Mouse (Mus musculus) gastrocnemius, postnatal 36 days (tissue): ENCODE data around the gene Prss29. TPM values are rescaled to one million over a fixed set of nuclear protein-coding genes. Genes with fewer than 3 reads are reported as not detected.

Experiments used
- DNase-seq, 2 experiments: peaks; one replicate each; pipeline ENCODE4 v3.0.0; 2022
- intact Hi-C: fragments of 180-260 bp; cut with DNase I; formaldehyde crosslinking; loops from one replicate; pipeline ENCODE4 v1.15.1; 2025
- long read RNA-seq, 2 experiments: library from polyadenylated mRNA; stranded (forward); transcript quantifications; one replicate each; pipeline ENCODE4 v2.0.0; 2021
- total RNA-seq, 2 experiments: library from RNA; stranded (reverse); gene quantifications; 2 replicates each; pipeline ENCODE4 v1.2.3; 2021

Prss29 gene
- not detected for total RNA-seq
- long read RNA-seq, experiment 1: 0 reads
- long read RNA-seq, experiment 2: 0 reads

GRCm38 (mm10) chr17:25318354-25318753, at the start of gene Prss29:
TSS of gene Prss29 (plus strand) at chr17:25318654.
- intact Hi-C loops: no loop called here
- DNase-seq: no peak

GRCm38 (mm10) chr17:25270795-25271335, 47.6 kb upstream of the Prss29 start:
- intact Hi-C loops: loop anchor here (5.0 kb wide), 1 partner anchor 84 kb away; the partner anchor contains the start of gene Unkl
- no peak for DNase-seq

DNA sequence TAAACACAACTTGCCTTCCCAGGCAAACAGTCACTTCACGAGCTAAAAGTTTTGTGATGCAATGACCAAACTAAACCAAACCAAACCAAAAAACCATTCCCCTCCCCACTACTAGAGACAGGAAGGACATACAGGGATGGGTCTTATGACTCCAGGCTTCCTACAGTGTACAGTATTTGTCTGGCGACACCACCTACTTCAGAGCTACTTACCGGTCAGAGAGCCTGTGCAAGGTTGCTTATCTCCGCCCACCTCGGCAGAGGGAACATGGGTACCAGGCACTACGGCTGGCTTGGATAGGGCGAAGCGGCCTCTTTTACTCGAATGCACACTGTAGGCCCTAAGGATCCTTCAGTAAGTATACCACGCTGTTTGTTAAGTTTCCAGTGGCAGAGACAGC, 46.1 kb upstream of the Prss29 start:
- intact Hi-C loops: loop anchor here (5.0 kb wide), 1 partner anchor 85 kb away; the partner anchor contains the start of gene Unkl
- DNase-seq: no peak

GRCm38 (mm10) chr17:25272951-25273705, 45.3 kb upstream of the Prss29 start:
- peak in 1 of 2 experiments; percentile 81 for DNase-seq

DNA sequence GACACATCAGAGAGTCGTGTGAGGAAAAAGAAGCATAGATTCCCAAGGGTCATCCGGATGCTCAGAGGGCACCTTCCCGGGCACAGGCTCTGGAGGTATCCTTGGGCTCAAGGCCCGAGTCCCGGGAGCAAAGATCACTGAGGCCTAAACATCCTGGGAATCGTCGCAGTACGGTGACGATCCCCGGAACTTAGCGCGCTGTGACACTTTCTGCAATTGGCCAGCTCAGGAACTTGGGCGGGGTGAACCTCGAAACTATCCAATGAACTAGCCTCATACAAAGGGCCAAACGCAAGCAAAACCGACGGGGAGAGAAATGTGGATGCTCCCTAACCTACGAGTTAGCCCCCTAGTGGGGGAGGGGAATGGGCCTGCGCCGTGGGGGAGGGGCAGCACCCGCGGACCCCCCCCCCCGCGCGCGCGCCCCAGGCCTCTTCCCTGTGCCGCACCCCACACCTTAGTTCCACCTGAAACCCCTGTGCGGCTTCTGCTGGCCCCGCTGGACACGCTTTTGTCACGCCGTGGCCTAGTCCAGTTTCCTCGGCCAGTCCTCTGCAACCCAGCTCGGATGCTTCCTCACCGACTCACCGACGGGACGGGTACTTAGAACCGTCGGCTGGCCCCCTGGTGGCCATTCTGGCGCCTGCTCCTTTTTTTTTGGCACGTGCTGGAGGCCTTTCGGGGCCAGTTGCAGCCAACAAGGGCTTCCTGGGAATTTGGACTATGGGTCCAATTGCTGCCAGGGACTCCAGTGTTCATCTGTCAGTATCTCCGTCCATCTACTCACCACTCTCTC, 44.5 kb upstream of the Prss29 start:
- peak; percentile 89 to 99 for DNase-seq
- intact Hi-C loops: loop anchor here (5.0 kb wide), 1 partner anchor 87 kb away; the partner anchor contains the start of gene Unkl

More at GRCm38 (mm10) chr17:25272951-25273705, 45.3 kb upstream of the Prss29 start:
- intact Hi-C loops: loop anchor here (5.0 kb wide), 1 partner anchor 86 kb away; the partner anchor contains the start of gene Unkl

DNA sequence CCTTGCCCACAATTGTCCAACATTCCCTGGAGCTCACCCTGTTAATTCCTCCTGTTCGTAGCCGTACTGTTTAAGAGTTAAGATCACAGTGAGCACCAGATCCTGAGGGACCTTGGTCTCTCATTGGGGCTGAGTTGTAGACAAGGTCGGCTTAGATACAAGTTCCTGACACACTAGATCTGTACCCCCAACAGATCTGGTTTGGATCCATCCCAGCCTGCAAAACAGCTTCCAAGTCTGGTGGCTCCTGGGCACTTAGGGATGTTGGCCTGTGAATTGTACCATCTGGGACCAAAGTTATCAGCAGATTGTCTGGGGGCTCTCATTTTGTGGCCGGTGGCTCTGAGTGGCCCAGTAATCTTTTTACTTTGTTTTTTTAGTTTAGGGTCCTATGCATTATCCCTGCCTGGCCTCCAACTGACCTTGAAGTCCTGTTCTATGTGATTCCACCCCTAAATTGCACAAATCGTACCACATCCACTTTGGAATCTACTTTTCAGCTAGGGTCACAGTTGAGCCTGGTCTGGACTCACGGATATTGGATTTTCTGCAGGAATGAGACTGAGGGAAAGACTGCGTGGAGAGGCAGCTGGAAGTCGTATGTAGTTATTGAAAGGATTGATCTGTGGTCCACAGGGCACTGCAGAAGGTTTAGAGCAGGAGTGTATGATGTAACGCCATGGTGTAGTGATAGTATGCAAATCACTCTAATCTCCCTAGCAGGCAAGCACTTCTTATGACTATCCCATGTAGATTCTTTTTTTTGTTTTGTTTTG, 43.7 kb upstream of the Prss29 start, which contains the start of gene Ube2i:
Gene Ube2i, minus strand, starts transcription at position 52 of the 776 bp plus-strand sequence.
- DNase-seq: no peak
- intact Hi-C loops: loop anchor here (5.0 kb wide), 1 partner anchor 87 kb away; the partner anchor contains the start of gene Unkl

DNA sequence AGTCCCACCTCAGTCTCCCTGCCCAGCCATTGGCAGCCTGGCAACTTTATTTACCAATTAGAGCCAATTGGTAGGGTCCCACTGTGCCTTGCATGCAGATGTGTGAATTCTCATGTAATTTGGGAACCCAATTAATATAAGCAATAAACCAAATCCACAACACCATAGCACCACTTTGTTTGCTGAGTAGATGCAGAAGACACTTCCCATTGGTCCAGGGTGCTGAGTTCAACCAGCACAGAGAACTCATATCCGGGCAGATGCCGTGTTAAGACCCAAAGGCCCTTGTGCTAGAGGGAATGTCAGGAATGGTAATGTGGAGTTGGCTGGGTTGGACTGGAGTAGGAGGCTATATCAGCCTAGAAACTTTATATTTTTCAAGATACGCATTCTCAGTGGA, 42.6 kb upstream of the Prss29 start:
- intact Hi-C loops: no loop called here
- DNase-seq: no peak

GRCm38 (mm10) chr17:25282133-25282532, 36.3 kb upstream of the Prss29 start:
- intact Hi-C loops: no loop called here

DNA sequence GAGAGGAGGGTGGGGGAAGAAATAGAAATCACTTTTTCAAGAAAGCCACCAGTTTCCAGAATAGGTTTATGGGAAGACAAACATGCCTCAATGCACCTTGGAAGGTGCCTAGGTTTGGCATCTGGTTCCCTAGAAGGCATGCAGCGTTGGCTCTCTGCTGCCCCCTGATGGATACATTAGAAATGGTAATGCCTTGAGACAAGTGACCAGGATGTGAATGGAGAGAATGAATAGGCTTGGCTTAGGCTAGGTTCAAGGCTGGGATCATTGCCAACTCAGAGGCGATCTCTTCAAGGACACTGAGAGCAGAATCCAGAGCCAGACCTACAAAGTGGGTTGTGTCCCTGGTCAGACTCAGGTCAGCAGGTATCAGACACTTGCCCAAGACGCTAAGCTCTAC, 33.4 kb upstream of the Prss29 start:
- peak in 1 of 2 experiments; percentile 39 for DNase-seq
- intact Hi-C loops: no loop called here

More at GRCm38 (mm10) chr17:25282133-25282532, 36.3 kb upstream of the Prss29 start:
- no peak for DNase-seq

DNA sequence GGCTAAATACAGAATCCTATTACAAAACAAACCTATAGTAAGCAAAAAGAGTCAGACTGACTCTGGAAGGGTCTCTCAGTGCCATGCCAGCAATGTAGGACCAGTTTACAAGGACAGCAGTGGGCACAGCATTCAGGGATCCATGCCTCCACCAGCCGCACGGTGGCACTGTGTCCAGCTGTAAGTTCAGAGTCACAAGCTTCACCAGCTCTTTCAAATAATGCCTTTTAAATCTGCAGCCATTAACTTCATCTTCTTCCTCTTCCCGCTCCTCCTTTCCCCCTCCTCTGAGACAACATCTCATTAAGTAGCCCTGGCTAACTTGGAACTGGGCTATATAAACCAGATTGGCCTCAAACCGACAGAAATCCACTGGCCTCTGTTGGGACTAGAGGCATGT, 29.6 kb upstream of the Prss29 start:
- no peak for DNase-seq
- intact Hi-C loops: no loop called here

DNA sequence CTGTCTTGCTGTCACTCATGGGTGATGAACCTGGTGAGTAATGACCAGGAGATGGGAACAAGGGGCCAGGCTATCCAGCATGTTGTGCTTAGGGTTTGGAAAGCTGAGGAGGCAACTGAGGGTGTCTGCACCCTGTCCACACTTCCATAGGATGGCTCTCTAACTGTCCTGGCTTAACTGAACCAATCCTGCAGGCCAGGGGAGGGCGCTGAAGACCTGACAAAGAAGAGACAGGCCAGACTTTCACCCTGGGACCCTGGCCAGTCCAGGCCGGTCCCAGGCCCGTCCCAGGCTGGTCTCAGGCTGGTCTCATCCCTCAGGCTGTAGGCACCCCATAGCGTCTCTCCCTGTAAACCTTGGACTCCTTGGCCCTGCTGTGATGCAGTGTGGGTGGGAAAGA, 28.0 kb upstream of the Prss29 start:
- intact Hi-C loops: loop anchor here (5.0 kb wide), 1 partner anchor 82 kb away; no protein-coding TSS in a partner anchor

GRCm38 (mm10) chr17:25293495-25293894, 25.0 kb upstream of the Prss29 start:
- intact Hi-C loops: loop anchor here (5.0 kb wide), 1 partner anchor 79 kb away; no protein-coding TSS in a partner anchor
- no peak for DNase-seq

More for the DNA sequence above, 28.0 kb upstream of the Prss29 start:
- DNase-seq: no peak

- no peak for DNase-seq
- intact Hi-C loops: loop anchor here (5.0 kb wide), 1 partner anchor 78 kb away; no protein-coding TSS in a partner anchor
Observed at GRCm38 (mm10) chr17:25294111-25294510, 24.3 kb upstream of the Prss29 start.

DNA sequence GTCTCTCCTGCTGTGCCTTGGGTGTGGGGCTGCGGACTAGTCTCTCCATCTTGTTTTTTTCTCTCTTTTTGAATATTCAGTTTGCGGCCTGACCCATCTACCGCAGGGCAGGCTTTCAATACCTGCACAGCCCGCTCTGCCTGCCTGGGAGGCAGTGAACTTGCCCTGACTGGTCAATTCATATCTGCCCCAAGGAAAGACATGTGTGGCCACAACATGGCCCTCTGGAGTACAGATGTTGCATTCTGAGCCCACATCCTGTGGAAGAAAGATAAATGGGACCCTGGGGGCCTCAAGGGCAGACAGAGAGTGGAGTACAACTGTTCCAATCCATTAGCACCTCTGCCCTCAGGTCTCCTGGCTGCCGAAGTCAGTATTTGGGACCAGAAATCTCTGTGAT, 20.4 kb upstream of the Prss29 start, which contains the start of gene Prss34:
Gene Prss34, plus strand, starts transcription at position 301 of the 400 bp plus-strand sequence.
- DNase-seq: no peak
- intact Hi-C loops: no loop called here

DNA sequence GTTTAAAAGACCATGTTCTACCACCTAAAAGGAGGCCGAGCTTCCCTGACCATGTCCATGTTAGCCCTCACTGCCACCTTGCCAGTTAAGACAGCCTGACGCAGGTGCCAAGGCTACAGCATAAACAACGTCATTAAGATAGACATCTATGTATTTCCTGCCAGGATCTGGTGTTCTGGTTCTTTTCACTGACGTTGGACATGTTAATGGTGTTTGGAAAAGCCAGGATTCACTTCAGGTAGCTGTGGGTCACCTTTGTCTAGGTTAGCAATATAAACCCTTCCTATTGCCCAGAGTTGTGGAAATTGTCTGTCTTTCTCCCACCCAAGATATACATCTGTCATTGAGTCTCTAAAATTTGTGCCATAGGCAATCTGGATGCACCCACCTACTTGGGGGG, 10.1 kb upstream of the Prss29 start, which contains the start of gene Prss28:
Gene Prss28, plus strand, starts transcription at position 301 of the 400 bp plus-strand sequence.
- DNase-seq: no peak
- intact Hi-C loops: no loop called here

GRCm38 (mm10) chr17:25320819-25321218, 2.4 kb downstream of the Prss29 start:
- DNase-seq: no peak
- intact Hi-C loops: no loop called here

DNA sequence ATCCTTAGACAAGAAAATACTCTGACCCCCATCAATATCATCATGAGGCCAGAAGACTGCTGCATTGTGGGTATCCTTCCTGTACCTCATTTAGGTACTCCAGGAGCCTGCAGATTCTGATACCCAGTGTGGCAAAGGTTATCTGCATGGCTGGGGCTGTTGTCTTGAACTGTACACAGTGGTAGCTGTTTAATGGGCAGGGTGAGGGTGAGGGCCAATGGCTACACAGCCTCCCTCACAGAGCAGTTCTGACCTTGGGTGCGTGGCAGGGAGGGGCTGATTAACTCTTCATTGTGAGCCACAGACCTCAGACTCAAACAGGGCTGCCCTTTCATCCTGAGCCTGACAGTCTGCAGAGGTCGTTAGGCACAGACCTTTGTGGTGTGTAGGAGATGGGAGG, 4.5 kb downstream of the Prss29 start:
- intact Hi-C loops: no loop called here
- no peak for DNase-seq

GRCm38 (mm10) chr17:25332321-25332720, 13.9 kb downstream of the Prss29 start:
- intact Hi-C loops: loop anchor here (2.0 kb wide), 1 partner anchor 134 kb away; no protein-coding TSS in a partner anchor
- no peak for DNase-seq

DNA sequence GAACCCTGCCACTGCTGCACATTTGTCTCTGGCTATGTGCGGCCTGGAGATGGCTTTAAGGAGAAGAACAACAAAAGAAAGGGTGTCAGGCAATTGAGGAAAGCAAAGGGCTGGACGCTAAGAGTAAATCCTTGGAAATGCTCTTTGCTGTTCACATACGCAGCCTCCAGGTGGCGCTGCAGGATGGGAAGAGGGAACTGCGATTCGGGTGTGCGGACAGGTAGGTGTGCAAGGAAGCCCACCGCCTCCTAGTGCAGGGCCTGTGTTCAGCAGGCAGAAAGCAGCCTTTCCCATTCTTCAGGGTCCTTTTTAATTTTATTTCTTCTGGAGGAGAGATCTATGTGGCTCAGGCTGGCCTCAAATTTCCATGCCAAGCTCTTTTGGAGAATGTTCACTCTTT, 15.5 kb downstream of the Prss29 start:
- intact Hi-C loops: loop anchor here (2.0 kb wide), 2 partner anchors 33 to 133 kb away; partner anchors contain the start of gene Tpsb2
- no peak for DNase-seq
